In the genomic region with DNA sequence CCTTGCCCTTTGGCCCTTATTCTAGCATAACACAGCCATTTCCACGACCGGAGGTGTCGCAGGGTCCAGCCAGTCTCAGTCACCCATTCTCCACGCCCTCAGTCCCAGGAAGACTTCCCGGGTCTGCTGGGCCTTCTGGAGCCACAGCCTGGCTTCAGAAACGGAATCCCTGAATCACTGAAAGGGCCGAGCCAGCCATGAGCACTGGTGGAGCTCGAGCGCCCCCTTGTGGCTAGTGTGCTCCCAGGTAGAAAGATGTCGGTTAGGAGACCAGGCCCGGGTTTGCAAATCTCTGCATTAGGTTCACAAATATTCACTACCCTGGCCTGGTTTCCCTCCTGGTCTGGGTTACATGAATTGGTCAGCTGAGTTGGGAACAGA, we compare ENCODE assay signal across 1 mouse cellular context.
TF ChIP-seq lines count a peak whose summit lies in the region.

No protein-coding gene starts in this region.

TF ChIP-seq in CH12.LX, 34 proteins besides CTCF, POLR2A, EP300 and RAD21:
- TF ChIP-seq ZMIZ1 (IDR thresholded peaks at IDR 0.05; ENCODE audit: low read depth, low read length) (no peak), USF1 (IDR thresholded peaks at IDR 0.05; ENCODE audit: low read depth, low read length) (no peak), NELFE (IDR thresholded peaks at IDR 0.05; ENCODE audit: low read depth, low read length) (no peak), KAT2A (IDR thresholded peaks at IDR 0.05; ENCODE audit: insufficient replicate concordance, low read length) (no peak), PAX5 (IDR thresholded peaks at IDR 0.05; ENCODE audit: low read length) (no peak), ZC3H11A (IDR thresholded peaks at IDR 0.05; ENCODE audit: low read depth, low read length) (peak; percentile 46), JUN (IDR thresholded peaks at IDR 0.05; ENCODE audit: insufficient read depth, low read depth, low read length) (no peak), MAZ (IDR thresholded peaks at IDR 0.05; ENCODE audit: low read depth, low read length) (no peak), GABPA (IDR thresholded peaks at IDR 0.05; ENCODE audit: insufficient replicate concordance, low read depth, low read length) (no peak), TBP (conservative IDR thresholded peaks at IDR 0.05; ENCODE audit: low read depth, low read length) (no peak), ELF1 (IDR thresholded peaks at IDR 0.05; ENCODE audit: low read depth, low read length) (no peak), USF2 (conservative IDR thresholded peaks at IDR 0.05; ENCODE audit: low read depth, low read length) (no peak), SMC3 (IDR thresholded peaks at IDR 0.05; ENCODE audit: low read depth, low read length) (peak; percentile 87), ETS1 (conservative IDR thresholded peaks at IDR 0.05; ENCODE audit: low read depth, low read length) (no peak), CHD2 (IDR thresholded peaks at IDR 0.05; ENCODE audit: low read length) (no peak), MXI1 (IDR thresholded peaks at IDR 0.05; ENCODE audit: low read depth, low read length) (no peak), IRF4 (IDR thresholded peaks at IDR 0.05; ENCODE audit: low read depth, low read length) (peak; percentile 24; the same call in 1 of the 2 replicates), JUND (conservative IDR thresholded peaks at IDR 0.05; ENCODE audit: low read depth, low read length) (no peak)
